Mouse (Mus musculus): Measurements from ENCODE around the gene Hadhb. TPM values are rescaled to one million over a fixed set of nuclear protein-coding genes. Genes with fewer than 3 reads are reported as not detected.

Gene Hadhb
- polyA plus RNA-seq (2017; shearing (Covaris generic)), result 239 TPM

GRCm38 (mm10) chr5:30154474-30155394 is at the start of gene Hadhb, which contains the start of gene Hadha:
Gene Hadhb, plus strand, starts transcription at chr5:30155248.
Gene Hadha, minus strand, starts transcription at chr5:30155162.

GRCm38 (mm10) chr5:30105668-30106300 is 49.3 kb upstream of the Hadhb start, which contains the start of gene 3110082J24Rik:
Gene 3110082J24Rik, minus strand, starts transcription at chr5:30106086.

GRCm38 (mm10) chr5:30205493-30205892 is 50.4 kb downstream of the Hadhb start, which contains the start of gene Adgrf3:
Gene Adgrf3, minus strand, starts transcription at chr5:30205722.

GRCm38 (mm10) chr5:30232271-30232971 is 77.4 kb downstream of the Hadhb start, which contains the start of gene Selenoi:
Gene Selenoi, plus strand, starts transcription at chr5:30232581.

Other genes starting within 250 kb of the Hadhb start
- gene Il6, start 142.1 kb upstream of the Hadhb start, polyA plus RNA-seq (2017; shearing (Covaris generic)), result 0.74 TPM
- gene Tyms, start 81.6 kb upstream of the Hadhb start, polyA plus RNA-seq (2017; shearing (Covaris generic)), result 57.7 TPM
- not detected for gene Garem2, start 50.1 kb upstream of the Hadhb start, polyA plus RNA-seq (2017; shearing (Covaris generic))
- not detected for gene 3110082J24Rik, start 49.2 kb upstream of the Hadhb start, polyA plus RNA-seq (2017; shearing (Covaris generic))
- gene Hadha, start 86 bp upstream of the Hadhb start, polyA plus RNA-seq (2017; shearing (Covaris generic)), result 120 TPM
- not detected for gene Adgrf3, start 50.5 kb downstream of the Hadhb start, polyA plus RNA-seq (2017; shearing (Covaris generic))
- 26.5 TPM for gene Selenoi, start 77.3 kb downstream of the Hadhb start, polyA plus RNA-seq (2017; shearing (Covaris generic))
- 1.0 TPM for gene Drc1, start 126.1 kb downstream of the Hadhb start, polyA plus RNA-seq (2017; shearing (Covaris generic))

Measured in inflammation-experienced regulatory T-cells, adult 16 weeks (primary cell).